Mouse (Mus musculus): ENCODE data around the gene Cmtm7.

GRCm38 (mm10) chr9:114789557-114789956 lies 7.9 kb upstream of the Cmtm7 start:
- TF ChIP-seq CEBPB (IDR thresholded peaks at IDR 0.05; ENCODE audit: insufficient read depth, poor library complexity, severe bottlenecking): no peak
- TF ChIP-seq POLR2A (IDR thresholded peaks at IDR 0.05; ENCODE audit: insufficient read length, low read depth): no peak
- no peak for TF ChIP-seq E2F4 (IDR thresholded peaks at IDR 0.05; ENCODE audit: insufficient read depth)
- TF ChIP-seq TCF12 (IDR thresholded peaks at IDR 0.05; ENCODE audit: insufficient read depth, poor library complexity, severe bottlenecking): no peak
- no peak for TF ChIP-seq USF1 (IDR thresholded peaks at IDR 0.05; ENCODE audit: low read depth)
- TF ChIP-seq MAX (IDR thresholded peaks at IDR 0.05; ENCODE audit: low read depth): no peak
- no peak for TF ChIP-seq MYOD1 (IDR thresholded peaks at IDR 0.05; ENCODE audit: control insufficient read depth in 1 of 3, insufficient read length in 2 of 3, low read depth in 2 of 3)
- TF ChIP-seq POLR2AphosphoS2 (IDR thresholded peaks at IDR 0.05; ENCODE audit: insufficient read length, low read depth): no peak
- TF ChIP-seq MYOG (IDR thresholded peaks at IDR 0.05; ENCODE audit: control insufficient read depth in 1 of 3, insufficient read depth in 1 of 3, insufficient read length in 2 of 3, low read depth in 2 of 3): no peak
- no peak for TF ChIP-seq TCF3 (IDR thresholded peaks at IDR 0.05; ENCODE audit: insufficient read length, low read depth)

All from myocyte (in vitro differentiated cells).